Mouse (Mus musculus) cerebellum, adult 11 months (tissue): ENCODE data around the gene Tcp11l2.
A peak's percentile ranks its signal among the peaks of the same experiment; 100 is the strongest.

ENCODE experiments used
- DNase-seq: peaks from one replicate; pipeline ENCODE4 v3.0.0; 2022

Tcp11l2 gene

DNA sequence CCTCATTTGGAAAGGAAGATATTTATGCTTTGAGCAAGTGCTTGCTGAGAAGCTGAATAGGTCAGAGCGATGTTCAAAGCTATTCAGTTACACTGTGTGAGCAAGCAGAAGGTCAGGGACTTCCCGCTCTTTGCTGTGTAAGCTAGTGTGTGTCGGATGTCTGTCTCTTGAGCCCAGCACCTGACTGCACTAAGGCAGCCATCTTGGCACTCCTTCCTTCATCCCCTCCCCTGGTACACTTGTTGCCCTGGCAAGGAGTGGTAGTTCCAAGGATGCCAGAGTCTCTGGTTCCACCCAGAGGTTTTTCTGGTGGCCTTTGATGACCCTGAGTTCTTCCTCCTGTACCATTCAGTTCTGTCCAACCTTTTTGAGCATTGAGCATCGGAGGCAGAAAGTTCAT is 16.4 kb upstream of the Tcp11l2 start:
- no peak for DNase-seq

DNA sequence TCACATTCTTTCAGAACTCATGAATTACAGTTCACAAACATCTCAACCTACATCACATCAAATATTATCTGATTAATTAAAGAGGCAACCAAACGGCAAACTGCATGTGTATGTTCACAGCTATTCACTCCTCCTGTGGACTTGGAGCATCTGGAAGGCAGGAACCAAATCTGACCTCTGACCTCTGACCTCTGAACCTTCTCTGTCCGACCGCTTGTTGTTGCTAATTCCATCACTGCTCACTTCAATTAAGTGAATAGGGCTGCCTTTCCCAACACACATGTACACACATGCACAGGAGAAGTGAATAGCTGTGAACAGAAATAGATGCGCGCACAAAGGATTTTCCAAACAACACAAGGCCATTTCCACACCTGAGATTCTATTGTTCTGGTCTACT is 14.3 kb upstream of the Tcp11l2 start:
- DNase-seq = no peak

DNA sequence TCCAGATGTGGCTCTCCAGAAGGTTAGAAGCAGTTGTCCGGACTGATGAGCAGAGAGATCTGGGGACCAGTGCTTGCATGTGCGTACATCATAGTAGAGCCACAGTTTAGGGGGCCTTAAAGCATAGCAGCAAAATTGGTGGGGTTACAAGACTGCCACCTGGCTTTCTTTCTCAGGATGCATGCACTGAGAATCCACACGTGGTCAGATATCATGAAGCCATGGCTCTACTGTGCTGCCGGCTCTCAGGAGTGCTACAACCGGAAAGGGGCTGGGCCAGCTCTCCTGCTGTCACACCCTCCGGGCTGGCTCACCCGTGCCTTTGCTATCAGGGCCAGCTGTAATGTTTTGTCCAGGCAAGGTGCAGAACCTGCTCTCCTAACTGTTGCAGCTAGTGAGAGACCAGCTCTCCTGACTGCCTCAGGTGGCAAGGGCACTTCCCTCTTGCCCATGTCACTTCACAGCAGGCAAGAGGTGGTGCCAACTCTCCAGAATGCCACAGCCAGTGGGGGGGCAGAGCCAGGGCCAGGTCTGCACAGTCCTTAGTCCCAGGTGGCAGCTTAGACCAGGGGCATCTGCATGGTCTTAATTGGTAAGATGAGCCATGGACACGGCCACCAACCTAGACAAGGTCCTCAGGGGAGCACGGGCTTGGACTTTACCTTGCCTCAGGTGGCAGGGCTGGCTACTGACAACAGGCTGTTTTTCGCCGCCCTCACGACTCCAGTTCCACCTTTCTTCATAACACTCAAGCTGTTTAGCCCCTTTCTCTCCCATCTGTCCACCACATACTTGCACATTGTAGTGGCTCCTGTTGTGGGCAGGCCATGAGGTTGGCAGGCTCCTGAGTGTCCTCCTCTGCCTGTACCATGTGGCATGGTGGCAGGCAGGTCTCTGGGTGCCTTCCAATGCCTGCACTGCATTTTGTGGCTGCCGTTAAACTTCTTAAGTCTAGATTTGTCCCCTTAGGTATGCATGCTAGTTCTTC is 13.6 kb upstream of the Tcp11l2 start:
- peak; percentile 85 for DNase-seq

DNA sequence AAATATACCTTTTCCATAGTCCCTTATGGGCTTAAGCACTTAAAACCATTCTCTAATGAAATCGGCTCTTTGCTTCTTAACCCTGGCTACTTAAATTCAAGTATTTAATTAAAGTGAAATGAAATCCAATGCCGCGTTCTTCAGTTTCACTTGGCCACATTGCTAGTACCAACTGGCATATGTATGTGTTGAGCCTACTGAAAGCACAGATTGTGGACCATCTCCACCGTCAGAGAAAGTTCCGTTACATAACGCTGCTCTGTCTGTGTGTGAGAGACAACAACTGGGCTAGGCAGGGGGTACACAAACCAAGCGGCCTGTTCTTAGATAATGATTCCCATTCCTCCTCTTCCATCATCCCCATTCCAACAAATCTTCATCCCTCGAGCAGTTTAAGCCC is 12.0 kb upstream of the Tcp11l2 start:
- DNase-seq = no peak

DNA sequence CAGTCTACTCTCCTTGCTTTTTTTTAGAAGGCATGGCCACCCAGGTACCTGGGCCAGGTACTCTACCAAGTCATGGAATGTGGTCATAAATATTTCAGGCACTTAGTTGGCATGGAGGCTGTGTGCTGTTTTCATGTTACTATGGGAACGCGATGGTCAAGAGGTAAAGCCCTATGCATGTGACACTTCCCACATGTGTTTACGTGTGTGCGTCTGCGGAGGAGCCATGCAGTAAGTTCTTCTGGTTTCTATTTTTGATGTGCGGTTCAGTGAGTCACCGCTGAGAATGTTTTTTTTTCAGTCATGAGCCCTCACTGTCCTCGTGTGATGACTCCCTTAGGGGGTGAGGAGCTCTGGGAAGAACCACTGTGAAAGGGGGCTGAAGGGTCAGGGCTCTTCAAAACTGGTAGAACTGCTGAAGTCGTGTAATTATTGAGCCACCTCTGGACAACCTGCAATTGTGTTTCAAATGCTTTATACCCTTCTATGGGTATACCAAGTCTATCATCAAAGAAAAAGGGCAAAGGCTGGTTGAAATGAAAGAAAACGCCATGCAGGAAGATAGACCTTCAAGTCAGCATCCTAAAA is 5.3 kb upstream of the Tcp11l2 start:
- no peak for DNase-seq

DNA sequence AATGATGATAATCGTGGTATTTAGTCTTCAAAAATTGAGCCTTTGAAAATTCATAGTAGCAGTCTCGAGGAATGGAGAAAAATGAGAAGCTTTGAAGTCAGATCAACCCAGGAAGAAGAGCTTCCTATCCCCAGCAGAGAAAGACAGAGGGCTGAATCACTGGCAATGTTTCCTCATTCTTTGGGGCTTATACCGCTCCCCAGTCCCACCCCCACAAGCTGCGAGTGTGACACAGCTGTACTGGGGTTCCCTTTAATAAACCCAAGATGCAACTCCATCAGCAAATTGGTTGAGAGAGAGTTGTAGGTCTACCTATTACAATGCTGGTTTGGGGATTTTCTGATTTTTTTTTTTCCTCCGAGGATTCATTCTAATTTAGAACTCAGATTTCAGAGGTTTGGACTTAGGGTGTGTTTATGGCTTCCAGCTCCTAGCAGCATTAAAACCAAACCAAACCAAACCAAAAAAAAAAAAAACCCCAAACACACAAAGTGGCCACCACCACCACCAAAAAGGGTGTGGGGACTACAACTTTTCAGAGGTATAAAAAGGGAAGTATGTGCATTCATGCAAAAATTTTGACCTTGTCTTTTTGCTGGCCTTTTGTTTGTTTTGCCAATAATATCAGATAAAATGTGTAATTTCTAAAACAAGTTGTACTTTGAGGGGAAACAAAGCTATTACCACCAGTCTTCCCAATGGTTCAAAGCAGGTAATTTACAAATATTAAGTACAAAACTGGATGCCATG is 2.6 kb upstream of the Tcp11l2 start:
- DNase-seq = no peak

DNA sequence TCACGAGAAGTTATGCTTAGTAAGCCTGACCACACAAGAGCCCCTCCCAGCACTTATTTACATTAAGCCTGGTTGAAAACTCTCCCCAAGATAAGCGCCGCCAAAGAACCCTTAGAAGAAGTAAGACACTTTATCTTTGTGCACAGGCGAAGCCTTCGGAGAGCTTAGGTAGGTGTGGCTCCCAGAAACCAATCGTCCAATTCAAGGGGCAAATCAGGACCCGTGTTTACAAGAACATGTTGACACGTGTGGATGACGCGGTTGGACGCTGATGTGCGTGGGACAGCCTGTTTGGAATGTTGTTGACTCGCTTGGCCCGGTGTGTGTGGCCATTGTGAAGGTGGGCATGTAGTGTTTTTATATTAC is 414 bp upstream of the Tcp11l2 start:
- DNase-seq = no peak

DNA sequence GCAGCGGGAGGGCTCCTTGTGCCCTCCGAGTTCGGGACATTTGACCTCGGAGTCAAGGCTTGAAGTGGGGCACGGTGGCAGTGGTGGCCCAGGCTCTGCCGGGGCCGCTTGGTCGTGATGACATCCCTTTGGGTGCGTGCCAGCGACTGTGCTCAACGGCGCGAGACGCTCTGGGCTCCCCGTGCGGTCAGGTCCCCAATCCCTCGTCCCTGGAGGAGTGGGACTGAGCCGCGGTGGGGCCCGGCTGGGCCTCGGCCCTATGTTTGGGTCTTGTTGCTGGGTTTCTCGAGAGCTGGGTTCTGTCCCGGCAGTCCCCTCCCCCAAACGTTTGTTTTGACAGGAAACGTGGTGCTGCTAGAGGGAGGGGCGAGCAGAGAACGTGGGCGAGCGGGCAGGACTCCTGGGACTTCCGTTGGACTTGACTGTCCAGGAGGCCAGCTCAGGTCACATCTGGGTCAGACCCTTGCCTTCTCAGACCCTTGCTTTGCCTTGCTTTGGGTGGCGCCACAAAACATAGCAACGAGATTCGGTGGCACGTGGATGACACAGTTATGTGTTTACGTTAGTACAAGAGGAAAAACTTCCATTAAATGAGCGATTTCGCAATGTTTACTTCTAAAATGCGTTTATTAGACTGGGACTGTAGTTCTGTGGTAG is 773 bp downstream of the Tcp11l2 start:
- DNase-seq = peak; percentile 72

DNA sequence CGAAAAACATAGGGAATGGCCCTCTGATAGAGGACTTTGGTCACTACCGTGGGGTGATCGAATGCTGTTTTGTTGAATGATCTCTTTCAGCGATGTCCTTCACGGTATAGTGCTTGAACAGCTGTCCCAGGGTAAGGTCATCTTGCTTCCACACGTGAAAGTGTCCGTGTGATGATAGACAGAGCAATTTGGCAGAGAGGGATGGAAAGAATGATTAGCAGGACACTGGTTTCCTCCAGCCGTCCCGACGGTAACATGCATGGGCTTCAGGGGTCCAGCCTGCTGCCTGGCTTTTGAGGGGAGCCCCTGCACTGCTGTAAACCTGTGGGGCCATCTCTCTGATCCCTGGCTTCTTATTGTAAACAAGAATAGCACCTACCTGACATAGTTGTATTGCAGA is 2.3 kb downstream of the Tcp11l2 start:
- no peak for DNase-seq

DNA sequence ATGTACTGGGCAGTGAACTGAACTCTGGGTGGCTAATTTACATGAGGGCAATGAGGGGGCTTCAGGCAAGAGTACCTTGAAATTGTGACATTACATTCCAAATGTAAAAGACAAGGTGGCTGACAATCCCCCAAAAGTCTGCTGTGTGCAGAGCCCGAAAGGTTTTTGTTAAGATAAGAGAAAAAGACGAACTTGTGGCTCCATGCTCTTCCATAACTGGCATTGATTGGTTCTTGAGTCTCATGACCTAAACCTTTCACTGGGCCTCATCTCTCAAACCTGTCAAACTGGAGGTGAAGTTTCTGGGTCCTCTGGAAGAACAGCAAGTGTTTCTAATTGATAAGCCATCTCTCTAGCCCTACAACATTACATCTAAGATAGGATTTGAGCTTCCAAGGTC is 3.1 kb downstream of the Tcp11l2 start:
- no peak for DNase-seq

DNA sequence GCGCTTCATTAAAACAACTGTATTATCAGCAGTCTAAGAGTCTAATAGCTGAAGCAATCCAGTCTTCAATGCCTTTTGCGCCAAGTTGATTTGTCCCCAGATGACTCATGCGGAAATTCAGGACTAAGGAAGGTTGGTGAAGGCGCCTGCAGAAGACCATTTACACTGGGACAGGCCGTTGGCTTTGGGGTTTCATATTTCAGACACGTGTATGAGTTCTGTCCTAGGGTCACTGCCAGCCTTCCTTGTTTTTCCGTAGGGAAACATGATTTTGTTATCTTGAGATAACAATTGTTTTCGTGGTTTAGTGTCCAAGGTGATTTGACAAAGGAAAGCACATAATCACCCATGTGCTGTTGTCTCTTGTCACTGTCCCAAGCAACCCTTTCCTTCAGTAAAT is 4.8 kb downstream of the Tcp11l2 start:
- DNase-seq = no peak

DNA sequence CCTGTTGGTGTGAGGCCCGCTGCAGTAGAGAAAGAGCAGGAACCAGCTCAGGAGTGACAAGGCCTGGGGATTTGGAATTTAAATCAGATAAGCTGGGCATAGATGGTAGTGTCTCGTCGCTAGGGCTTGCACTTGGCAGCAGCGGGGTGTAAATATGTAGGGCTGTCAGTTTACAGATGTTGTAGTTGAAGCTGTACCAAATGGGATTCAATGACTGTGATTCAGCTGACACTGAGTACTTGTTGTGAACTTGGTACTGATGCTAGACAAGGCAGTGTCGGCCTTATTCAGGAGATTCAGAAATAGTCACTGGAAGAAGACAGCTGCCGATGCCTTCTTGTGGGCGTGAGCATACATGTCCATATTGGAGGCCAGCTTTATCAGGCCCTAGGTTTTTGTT is 5.8 kb downstream of the Tcp11l2 start:
- no peak for DNase-seq

DNA sequence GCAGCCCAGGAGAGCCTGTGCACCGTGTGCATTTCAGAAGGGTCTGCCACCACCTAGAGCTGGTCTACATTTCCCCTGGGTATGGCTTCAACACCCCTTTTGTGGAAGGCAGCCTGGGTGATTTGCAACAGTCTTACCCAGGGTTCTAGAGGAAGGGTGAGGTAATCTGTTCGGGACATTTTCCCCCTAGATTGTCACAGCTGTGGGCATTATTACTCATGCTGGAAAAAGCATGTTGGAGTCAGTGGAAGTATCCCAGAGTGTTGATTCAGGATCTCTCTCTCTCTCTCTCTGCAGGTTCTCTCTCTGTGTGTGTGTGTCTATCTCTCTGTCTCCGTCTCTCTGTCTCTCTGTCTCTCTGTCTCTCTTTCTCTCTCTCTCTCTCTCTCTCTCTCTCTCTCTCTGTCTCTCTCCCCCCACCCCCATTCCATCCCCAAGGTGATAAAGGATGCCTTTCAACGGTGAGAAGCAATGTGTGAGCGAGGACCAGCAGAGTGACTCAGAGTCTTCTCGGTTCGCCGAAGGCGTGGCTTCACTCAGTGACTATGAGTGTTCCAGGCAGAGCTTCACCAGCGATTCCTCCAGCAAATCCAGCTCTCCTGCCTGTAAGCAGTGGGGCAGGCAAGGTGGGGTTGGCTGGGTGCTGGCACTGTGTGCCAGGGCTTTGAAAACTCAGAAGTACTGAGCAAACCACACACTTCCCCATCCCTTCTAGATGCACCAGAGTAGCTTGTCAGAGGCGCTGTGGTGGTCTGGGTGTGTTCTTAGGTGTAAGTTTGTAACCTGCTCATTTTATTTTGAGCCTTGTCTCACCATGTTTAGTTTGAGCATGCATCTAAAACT is 8.2 kb downstream of the Tcp11l2 start:
- no peak for DNase-seq

DNA sequence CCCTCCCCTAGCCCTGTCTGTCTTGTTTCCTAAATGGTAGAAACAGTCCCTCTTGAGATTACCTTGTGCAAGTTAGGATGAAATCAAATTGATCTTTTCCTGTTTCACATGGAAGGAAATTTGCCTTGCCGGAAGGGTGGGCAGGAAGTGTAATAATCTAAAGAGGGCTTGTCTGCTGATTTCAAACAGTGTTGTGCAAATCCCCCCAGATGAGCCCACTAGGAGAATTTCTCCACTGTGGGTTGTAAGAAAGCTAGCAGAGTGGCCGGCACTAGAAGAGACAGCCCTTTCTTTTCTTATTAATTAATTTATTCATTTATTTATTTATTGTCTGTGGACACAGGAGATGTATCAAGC is 8.8 kb downstream of the Tcp11l2 start:
- DNase-seq = no peak

DNA sequence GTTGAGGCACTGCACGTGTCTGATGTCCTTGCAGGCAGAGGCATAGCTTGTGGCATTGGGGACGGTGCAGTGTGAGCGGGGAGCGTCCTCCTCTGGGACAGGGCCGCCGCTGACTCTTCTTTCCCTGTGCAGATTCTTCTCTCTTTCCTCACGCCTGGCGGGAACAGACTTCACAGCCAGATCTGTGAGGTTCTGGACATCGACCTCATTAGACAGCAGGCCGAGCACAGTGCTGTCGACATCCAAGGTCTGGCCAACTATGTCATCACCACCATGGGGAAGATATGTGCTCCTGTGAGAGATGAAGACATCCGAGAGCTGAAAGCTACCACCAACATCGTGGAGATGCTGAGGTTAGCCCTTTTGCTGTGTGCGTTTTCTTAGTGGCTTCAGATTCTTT is 14.5 kb downstream of the Tcp11l2 start:
- DNase-seq = no peak

DNA sequence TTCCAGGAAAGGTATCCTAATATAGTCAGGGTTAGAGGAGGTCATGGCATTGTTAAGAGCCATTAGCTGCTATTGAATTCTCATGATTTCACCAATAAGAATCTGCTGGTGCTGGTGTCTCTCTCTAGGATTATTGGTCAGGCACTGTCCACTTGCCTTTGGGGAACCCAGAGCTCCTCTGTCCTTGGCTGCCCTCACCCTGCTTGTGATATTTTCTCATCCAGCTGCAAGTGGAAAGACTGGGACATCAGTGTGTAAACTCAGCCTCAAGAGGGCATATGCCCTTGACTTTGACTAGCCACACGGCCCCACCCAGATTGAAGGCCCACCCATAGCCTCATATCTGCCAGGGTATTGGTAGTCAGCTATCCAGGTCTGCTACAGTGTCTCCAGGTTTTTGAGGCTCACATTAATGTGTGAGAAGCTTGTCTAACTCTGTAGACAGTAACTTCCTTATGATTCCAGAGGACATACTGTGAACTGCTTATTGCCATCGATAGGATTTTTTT is 15.3 kb downstream of the Tcp11l2 start:
- no peak for DNase-seq

DNA sequence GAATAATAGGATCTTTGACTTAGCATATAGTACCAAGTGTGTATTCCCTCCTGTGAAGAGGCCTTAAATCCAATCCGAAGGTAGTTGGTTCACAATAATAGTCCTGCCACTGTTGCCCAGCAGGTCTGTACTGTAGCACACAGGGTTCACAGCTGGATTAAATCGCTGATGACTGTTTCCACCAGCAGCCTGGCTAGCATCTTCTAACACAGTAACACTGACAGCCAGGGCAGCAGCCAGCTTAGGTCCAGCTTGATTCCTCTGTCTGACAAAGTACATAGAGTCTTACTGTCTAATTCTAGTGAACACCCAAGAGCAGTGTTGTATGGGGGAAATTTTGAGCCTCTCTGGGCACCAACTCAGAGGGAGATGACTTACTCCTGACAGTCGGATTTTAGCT is 16.3 kb downstream of the Tcp11l2 start:
- no peak for DNase-seq

DNA sequence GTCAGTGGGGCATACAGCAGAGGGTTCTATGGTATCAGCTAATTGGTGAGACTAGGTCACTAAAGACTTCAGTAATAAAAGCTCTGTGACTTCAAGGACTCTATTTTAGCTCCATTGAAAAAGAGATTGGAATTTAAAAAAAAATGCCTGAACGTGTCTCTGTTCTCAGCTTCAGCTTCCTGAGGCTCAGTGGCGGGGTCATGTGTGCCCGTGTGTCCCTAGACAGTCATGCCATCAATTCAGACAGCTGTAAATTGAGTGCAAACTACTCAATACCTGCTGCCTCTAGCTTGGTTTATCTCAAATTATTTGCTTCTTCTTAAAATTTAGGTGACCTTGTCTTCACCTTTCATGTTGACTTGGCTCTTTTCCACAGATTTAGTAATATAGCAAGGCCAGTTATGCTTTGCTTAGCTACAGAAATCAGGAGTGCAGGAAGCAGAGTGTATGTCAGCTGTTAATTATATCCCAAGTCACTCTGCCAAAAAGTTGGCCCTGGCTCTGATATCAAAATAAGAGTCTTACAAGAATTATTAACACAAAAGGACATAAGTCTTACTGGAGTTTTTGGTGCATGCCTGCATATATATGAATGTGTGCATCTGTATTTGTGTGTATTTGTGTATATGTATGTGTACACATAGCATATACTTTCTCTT is 20.8 kb downstream of the Tcp11l2 start:
- DNase-seq = no peak

DNA sequence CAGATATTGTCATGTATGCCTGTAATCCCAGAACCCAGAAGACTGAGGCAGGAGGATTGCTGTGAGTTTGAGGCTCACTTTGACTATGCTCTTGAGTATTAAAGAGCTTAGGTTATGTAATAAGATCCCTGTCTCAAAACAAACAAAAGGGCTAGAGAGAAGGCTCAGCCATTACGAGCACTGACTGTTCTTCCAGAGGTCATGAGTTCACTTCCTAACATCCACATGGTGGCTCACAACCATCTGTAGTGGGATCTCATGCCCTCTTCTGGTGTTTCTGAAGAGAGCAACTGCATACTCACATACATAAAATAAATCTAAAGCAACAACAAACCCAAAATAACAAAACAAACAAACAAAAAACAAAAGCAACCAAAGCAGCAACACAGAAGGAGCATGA is 21.7 kb downstream of the Tcp11l2 start:
- no peak for DNase-seq

DNA sequence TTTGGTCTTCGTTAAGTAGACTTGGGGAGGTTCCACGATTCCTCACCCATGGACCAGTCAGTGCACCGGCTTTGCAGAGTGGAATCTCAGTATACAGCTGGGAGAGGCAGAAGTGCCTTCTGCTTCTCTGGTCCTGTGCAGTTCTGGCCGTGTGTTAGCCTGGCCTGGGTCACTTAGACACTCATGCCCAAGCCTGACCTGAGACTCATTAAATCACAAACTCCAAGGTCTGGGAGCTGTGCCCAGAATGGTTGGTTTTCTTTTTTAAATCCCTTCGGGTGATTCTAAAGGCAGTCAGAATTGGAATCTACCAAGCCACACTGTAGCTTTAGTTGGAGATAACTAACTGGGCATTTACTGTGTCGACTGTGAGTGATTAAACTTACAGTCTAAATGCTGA is 23.7 kb downstream of the Tcp11l2 start:
- DNase-seq = no peak

DNA sequence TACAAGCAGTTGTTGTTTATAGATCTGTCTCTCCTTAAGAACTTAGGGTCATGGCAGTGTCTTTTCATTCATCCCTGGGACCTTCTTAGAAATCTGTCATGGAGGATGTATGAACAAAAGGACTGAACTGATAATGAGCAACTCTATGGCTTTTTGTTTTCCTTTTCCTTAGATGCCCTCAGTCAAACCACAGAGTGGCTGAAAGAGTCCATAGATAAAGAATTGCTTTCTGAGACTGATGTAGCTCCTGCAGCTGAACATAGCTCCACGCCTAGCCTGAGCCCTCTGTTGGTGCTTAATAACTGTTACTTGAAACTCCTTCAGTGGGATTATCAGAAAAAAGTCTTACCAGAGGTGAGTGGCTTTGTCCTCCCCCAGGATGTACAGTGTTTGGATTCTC is 27.9 kb downstream of the Tcp11l2 start:
- DNase-seq = no peak

DNA sequence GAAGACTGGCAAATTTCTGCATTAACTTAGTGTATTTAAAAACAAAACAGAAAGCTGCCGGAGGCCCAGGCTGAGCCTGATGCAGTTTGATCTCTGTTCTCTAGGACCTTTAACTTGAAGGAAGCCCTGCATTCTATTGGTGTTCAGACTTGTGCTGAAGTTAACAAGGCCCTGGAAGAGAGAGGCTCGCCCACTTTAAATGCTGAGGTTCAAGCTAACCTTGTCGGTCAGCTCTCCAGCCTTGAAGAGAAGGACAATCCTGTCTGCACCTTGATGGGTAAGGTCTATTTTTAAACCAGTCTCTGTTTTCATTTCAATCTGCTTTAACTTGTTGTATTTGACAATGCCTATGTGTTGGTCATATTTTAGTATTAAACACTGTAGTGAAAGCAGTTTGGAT is 31.9 kb downstream of the Tcp11l2 start:
- no peak for DNase-seq
